Mouse (Mus musculus) heart, embryonic 10.5 days (tissue): ENCODE results near the gene Gpr173. TPM values are rescaled to one million over a fixed set of nuclear protein-coding genes. Genes with fewer than 3 reads are reported as not detected.

Experiments used
- DNase-seq: peaks from one replicate; pipeline ENCODE4 v3.0.0-alpha.2; 2017; ENCODE audit warnings: low spot score
- H3K27ac ChIP-seq: fragments of 300-500 bp; sonication (generic); 2 replicates; pipeline ENCODE4 v1.5.1; 2016; ENCODE audit warnings: mild to moderate bottlenecking
- H3K27me3 ChIP-seq: fragments of 300-500 bp; sonication (generic); 2 replicates; pipeline ENCODE4 v1.6.1; 2016; ENCODE audit warnings: mild to moderate bottlenecking; ENCODE audit not compliant: poor library complexity, insufficient read depth, severe bottlenecking
- H3K36me3 ChIP-seq: fragments of 300-500 bp; sonication (generic); 2 replicates; pipeline ENCODE4 v1.6.1; 2016; ENCODE audit warnings: mild to moderate bottlenecking, moderate library complexity
- H3K4me1 ChIP-seq: fragments of 300-500 bp; sonication (generic); 2 replicates; pipeline ENCODE4 v1.6.1; 2016; ENCODE audit warnings: mild to moderate bottlenecking
- H3K4me3 ChIP-seq: fragments of 300-500 bp; sonication (generic); 2 replicates; pipeline ENCODE4 v1.5.1; 2016; ENCODE audit warnings: mild to moderate bottlenecking, moderate library complexity
- H3K9me3 ChIP-seq: fragments of 300-500 bp; sonication (generic); 2 replicates; pipeline ENCODE4 v1.6.1; 2016; ENCODE audit warnings: mild to moderate bottlenecking, moderate library complexity
- WGBS: fragments of 180-500 bp; shearing (Covaris S2); methylation state at CpG from one replicate; pipeline ENCODE4 v1.1.7; 2016; 5-methylcytosine and 5-hydroxymethylcytosine counted together
- polyA plus RNA-seq: library from polyadenylated mRNA; unstranded; fragments of >200 nt; fragmentation: Nextera tagmentation; extraction: Ambion mirVana; gene quantifications from 2 replicates; pipeline ENCODE4 v1.2.1, GENCODE M21; 2016

The Gpr173 gene
- 2.2 and 3.0 TPM in 2 replicates for polyA plus RNA-seq

DNA sequence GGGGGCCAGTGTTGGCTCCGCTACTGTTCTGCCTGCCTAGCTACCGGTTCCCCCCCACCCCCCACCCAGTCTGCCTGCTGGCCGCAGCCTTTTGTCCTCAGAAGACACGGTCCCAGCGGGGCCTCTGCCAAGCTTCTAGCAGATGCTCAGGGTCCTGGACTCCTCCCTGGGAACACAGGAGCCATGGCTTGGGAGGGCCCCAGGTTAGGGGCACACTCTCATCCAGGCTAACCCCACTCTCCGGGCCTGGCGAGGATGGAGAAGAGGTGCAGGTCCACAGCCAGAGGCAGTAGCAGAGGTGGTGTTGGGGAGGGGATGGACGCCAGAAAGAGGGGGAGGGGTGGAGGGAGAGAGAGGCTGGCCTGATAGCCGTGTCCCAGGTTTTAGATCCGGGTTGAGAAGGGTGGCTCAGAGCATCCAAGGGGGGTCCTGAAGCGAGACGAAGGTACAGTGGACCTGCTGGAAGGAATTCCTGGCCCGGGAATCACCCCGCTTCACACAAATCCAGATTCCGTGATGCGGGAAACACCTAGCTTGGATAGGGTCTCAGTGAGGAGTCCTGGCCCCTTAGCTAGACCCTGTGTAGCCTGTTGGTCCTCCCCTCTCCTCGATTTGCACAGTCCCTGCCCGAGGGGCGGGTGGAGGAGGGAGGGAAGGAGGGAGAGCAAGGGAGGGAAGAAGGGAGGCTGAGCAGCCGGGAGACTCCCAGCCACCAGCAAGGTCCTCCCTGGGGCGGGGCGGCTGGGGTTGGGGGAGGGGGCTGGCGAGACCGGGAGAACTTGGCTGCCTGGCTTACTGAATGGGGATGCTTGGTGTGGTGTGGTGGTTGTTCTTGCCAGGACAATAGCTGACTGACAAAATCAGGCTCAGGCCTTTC, at the start of gene Gpr173:
Gene Gpr173, minus strand, starts transcription at position 308 of the 877 bp plus-strand sequence.
- Histone ChIP-seq H3K4me1 (no peaks in the 10 kb centered on the region), H3K27me3 (peaks cover 52% of the 10 kb centered on the region), H3K36me3 (no peaks in the 10 kb centered on the region), H3K4me3 (peak within 1 kb of the TSS; percentile 67), H3K9me3 (no peaks in the 10 kb centered on the region), H3K27ac (peak within 1 kb of the TSS; percentile 79)
- DNase-seq: peak; percentile 83
- 16% methylated on average over 21 of the region's 24 CpGs for WGBS

DNA sequence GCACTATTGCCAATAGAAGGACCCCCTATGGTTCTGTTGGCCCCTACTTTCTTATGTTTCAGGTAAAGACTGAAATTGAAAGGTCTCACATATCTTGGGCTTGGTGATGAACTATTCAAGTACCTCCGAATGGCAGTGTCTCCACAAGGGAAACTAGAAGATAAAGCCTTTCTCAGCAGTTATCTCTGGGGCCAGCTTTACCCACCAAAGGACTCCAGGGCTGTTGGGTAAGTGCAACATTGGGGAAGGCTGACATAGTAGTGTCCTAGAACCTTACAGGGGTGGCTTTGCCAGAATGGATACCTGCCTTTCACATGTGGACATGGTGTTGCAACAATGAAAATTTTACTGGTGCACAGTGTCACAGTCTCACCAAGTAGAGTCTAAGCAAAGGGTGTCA, 34.7 kb upstream of the Gpr173 start:
- no peaks in the 10 kb centered on the region for H3K36me3 ChIP-seq
- H3K27me3 ChIP-seq: peaks cover 57% of the 10 kb centered on the region
- H3K9me3 ChIP-seq: no peaks in the 10 kb centered on the region
- H3K27ac ChIP-seq: no peak overlapping the region
- no peaks in the 10 kb centered on the region for H3K4me1 ChIP-seq
- no peak for DNase-seq
- 70% methylated on average over 1 of the region's 1 CpGs for WGBS
- H3K4me3 ChIP-seq: no peak overlapping the region

DNA sequence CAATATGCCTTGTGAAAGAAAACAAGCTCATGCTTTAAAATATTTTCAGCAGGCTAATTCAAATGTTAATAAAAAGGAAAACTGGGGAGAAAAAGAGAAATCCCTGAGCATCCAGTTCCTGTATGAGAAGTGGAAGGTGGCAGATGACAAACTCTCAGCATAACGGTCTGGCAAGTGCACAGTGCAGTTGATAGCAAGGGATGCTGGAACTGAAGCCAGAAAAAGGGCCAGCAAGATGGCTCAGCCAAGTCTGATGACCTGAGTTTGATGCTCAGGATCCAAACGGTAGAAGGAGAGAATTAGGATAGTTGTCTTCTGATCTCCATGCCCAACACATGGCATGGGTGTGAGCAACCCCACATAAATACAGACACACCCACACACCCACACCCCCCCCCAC, 31.6 kb upstream of the Gpr173 start:
- Histone ChIP-seq H3K9me3 (no peaks in the 10 kb centered on the region), H3K27me3 (peaks cover 58% of the 10 kb centered on the region), H3K4me3 (no peak overlapping the region), H3K4me1 (no peaks in the 10 kb centered on the region), H3K27ac (no peak overlapping the region), H3K36me3 (no peaks in the 10 kb centered on the region)
- WGBS: 70% methylated on average over 2 of the region's 2 CpGs
- no peak for DNase-seq

DNA sequence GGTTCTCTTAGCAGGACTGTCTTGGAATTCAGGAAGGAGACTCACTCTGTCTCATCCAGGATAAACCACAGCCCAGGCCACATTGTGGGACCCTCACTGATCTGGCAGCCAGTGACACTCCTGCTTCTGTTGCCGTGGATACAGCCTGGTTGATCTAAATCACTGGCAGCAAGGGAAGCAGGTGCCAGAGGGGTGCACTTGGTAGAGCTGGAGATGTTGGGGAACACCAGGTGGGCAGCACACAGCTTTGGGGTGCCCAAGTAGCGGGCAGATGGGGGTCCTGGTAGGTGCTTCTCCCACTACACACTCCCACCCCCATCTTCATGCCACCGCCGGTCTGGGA, 479 bp downstream of the Gpr173 start:
- H3K27me3 ChIP-seq: peaks cover 57% of the 10 kb centered on the region
- H3K4me3 ChIP-seq: peak overlapping the region; percentile 67
- H3K27ac ChIP-seq: peak overlapping the region; percentile 79
- DNase-seq: no peak
- H3K9me3 ChIP-seq: no peaks in the 10 kb centered on the region
- no peaks in the 10 kb centered on the region for H3K4me1 ChIP-seq
- WGBS: 18% methylated on average over 4 of the region's 4 CpGs
- no peaks in the 10 kb centered on the region for H3K36me3 ChIP-seq

DNA sequence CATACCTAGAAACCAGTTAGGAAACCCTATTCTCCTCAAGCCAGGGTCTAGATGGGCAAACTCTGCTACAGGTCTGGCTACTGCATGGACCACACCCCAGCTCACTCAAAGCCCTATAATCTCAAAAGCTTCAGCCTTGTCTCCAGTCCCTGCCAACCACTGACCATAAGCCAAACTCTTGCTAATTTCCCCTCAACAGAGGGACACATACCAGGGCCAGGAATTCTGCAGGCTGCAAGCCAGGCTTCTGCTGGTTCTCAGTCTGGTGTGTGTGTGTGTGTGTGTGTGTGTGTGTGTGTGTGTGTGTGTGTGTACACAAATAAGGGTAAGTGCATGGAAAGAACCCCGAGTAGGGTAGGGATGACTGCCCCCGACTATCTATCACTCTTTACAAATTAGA, 2.1 kb downstream of the Gpr173 start:
- no peak for DNase-seq
- Histone ChIP-seq H3K4me1 (no peaks in the 10 kb centered on the region), H3K27ac (no peak overlapping the region), H3K27me3 (peaks cover 61% of the 10 kb centered on the region), H3K36me3 (no peaks in the 10 kb centered on the region), H3K9me3 (no peaks in the 10 kb centered on the region), H3K4me3 (no peak overlapping the region)
- WGBS: 86% methylated on average over 2 of the region's 2 CpGs

DNA sequence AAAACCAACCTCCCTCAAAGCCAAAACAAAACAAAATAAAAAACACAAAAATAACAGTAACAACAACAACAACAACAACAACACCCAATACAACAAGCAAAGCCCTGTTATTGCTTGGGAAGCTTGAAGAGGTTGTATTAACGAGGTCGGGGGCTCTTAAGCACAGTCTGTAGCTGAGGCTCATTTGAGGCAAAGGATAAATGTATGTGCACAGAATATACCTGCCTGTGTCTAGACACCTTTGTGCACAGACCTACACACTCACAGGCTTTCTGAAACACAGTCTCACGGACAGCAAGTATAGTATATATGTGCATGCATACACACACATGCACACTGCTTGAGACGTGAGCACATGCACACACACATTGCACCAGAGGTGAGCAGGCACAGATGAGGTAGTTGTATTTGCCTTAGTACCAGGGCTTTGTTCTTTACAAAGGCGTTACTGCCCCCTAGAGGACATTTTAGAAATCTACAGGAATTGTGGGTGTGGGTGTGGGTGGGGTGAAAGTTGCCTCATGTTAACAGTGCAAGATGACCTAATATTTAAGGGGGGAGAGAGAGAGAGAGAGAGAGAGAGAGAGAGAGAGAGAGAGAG, 15.9 kb downstream of the Gpr173 start:
- H3K27ac ChIP-seq: no peak overlapping the region
- H3K4me1 ChIP-seq: no peaks in the 10 kb centered on the region
- peaks cover 25% of the 10 kb centered on the region; the same call in 1 of the 2 replicates for H3K27me3 ChIP-seq
- no peak overlapping the region for H3K4me3 ChIP-seq
- no peak for DNase-seq
- no peaks in the 10 kb centered on the region for H3K9me3 ChIP-seq
- WGBS: 21% methylated on average over 5 of the region's 5 CpGs
- no peaks in the 10 kb centered on the region for H3K36me3 ChIP-seq

DNA sequence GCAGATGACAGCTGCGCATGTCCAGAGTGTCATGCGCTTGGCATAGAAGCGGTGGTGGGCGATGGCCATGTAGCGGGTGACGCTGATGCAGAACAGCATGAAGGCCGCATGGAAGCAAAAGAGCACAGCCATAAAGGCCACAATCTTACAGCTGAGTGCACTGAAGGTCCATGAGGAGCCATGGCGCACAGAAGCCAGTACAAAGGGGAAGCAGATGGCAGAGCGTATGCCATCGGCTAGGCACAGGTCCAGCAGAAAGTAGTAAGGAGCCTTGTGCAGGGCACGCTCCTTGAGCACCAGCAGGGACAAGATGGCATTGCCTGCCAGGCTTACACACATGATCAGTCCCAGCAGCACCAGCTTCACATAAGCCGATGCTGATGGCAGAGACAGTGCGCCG, 21.5 kb downstream of the Gpr173 start:
- 95% methylated on average over 14 of the region's 14 CpGs for WGBS
- no peak overlapping the region for H3K4me3 ChIP-seq
- H3K27me3 ChIP-seq: peaks cover 68% of the 10 kb centered on the region
- no peaks in the 10 kb centered on the region for H3K4me1 ChIP-seq
- no peaks in the 10 kb centered on the region for H3K36me3 ChIP-seq
- H3K9me3 ChIP-seq: no peaks in the 10 kb centered on the region
- no peak overlapping the region for H3K27ac ChIP-seq
- DNase-seq: no peak

DNA sequence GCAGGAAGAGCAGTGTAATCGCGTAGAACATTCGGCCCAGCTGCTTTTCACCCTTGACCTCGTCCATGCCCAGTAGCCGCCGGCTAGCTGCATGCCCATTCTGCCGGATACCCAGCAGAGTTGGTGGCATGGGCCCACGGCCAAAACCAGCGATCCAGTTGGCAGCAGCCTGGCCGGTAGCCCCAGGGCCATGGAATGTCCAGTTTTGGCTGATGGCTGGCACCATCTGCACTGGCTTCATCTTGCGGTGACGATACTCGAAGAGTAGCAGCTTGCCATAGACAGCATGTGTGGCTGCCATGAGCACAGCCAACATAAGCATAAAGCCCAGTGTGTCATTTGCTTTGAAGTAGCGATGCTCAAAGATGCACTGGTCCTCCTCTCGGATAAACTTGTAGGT, 21.9 kb downstream of the Gpr173 start:
- Histone ChIP-seq H3K4me1 (no peaks in the 10 kb centered on the region), H3K9me3 (no peaks in the 10 kb centered on the region), H3K36me3 (no peaks in the 10 kb centered on the region), H3K27ac (no peak overlapping the region), H3K4me3 (no peak overlapping the region), H3K27me3 (peaks cover 73% of the 10 kb centered on the region)
- no peak for DNase-seq
- 86% methylated on average over 15 of the region's 15 CpGs for WGBS

DNA sequence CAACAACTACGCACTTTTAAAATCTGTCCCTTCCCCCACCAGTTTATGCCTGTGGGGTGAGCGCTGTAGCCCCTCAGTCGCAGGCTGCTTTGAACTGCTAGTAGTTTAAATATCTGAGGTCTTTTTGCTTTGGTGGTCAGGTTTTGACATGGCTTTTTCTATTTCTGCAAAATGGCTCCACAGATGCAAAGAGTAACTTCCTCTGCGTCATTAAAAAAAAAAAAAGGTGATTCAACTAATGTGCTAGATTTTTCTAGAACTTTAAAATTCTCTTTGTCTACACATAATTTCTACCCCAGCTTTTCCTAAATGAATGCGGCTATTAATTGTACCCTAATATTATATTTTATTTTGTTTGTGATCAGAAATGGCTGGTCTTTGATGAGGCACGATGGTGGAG, 25.6 kb downstream of the Gpr173 start:
- Histone ChIP-seq H3K27me3 (peaks cover 88% of the 10 kb centered on the region), H3K4me3 (peak overlapping the region; percentile 72), H3K36me3 (peaks cover 16% of the 10 kb centered on the region), H3K27ac (peak overlapping the region; percentile 91), H3K4me1 (peaks cover 5% of the 10 kb centered on the region; the same call in 1 of the 2 replicates), H3K9me3 (no peaks in the 10 kb centered on the region)
- WGBS: 25% methylated on average over 6 of the region's 6 CpGs
- no peak for DNase-seq

DNA sequence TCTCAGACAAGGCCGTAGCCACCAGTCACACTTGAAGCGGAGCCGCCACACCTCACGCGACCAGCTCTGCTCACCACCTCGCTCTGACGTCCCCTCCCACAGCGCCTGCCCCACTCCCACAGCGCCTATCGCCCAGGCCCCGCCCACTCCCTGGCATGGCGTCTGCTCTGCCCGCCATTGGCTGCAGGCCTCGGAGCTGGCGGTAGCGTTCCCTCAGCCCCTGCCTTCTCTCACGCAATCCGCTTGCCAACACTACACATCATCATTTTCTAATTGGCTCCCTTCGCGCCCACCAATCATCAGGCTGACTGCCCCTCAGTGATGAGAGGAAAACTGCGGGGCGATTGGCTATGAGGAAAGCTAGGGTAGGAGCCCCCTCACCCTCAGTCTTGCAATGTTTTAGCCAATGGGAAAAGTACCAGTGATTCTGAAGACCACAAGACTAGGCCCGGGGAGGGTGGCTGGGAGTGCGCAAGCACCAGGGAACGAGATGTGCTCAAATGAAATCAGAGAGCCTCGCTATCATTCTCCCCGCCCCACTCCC, 26.1 kb downstream of the Gpr173 start, which contains the start of gene Tspyl2:
Gene Tspyl2, minus strand, starts transcription at position 68 of the 544 bp plus-strand sequence.
- peak; percentile 96 for DNase-seq
- peaks cover 5% of the 10 kb centered on the region; the same call in 1 of the 2 replicates for H3K4me1 ChIP-seq
- H3K36me3 ChIP-seq: peaks cover 16% of the 10 kb centered on the region
- WGBS: 12% methylated on average over 27 of the region's 27 CpGs
- no peaks in the 10 kb centered on the region for H3K9me3 ChIP-seq
- H3K27me3 ChIP-seq: peaks cover 90% of the 10 kb centered on the region
- H3K27ac ChIP-seq: peak within 1 kb of the TSS; percentile 91
- H3K4me3 ChIP-seq: peak within 1 kb of the TSS; percentile 72

DNA sequence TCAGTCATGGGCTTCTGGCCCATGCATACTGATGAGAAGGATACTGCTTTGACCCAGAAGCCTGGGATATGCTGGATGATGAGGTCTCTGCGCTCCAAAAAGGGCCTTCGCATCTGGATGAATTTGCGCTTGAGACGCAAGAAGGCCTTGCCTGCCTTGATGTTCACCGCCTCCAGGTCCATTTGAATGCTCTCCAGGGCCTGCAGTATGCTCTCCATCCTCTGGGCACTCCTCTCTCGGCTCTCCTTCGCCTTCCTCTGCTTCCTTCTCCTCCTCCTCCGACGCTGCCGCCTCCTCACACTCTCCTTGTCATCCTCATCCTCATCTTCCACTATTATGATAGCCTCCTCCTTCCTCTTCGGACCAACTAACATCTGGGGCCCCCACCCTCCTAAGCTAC, 27.0 kb downstream of the Gpr173 start:
- peak overlapping the region; percentile 91 for H3K27ac ChIP-seq
- no peak for DNase-seq

DNA sequence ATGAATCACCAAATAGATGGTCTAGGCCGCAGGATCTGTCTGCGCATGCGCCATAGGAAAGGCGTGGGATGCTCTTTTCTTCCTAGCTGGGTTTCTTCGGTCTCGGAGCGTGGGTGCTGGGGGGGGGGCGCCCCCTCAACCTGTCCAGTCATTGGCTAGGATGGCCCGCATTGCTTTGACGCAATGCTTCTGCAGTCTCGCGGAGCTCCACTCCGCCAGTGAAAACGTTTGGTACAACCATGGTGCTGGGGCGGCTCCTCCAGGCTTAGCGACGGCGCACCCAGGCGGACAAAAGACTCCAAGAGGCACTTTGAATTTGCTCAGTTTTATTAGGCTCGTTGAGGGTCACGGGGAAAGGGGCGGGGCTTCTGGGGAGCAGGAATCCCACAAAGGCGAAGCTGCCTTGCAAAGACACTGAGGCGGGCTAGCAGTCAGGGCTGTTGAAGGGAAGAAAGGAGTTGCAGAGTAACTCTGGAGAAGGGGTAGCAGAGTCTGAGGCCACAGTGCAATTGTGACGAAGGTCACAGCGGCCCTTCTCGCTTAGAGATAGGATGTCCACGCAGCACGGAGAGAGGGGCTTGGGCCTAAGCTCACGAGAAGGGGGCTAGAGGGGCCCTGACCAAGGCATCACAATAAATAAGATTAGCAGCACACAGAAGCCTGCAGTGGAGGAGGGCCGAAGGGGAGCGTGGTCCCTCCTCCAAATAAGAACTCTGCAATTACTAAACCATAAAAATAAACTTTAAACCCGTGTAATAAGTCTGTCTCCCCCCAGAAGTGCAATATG, 31.8 kb downstream of the Gpr173 start:
- peak; percentile 95 for DNase-seq
- H3K27me3 ChIP-seq: peaks cover 57% of the 10 kb centered on the region; the same call in 1 of the 2 replicates
- peak overlapping the region; percentile 84 for H3K27ac ChIP-seq
- peaks cover 5% of the 10 kb centered on the region; the same call in 1 of the 2 replicates for H3K4me1 ChIP-seq
- peaks cover 16% of the 10 kb centered on the region for H3K36me3 ChIP-seq
- peak overlapping the region; percentile 45 for H3K4me3 ChIP-seq
- no peaks in the 10 kb centered on the region for H3K9me3 ChIP-seq
- WGBS: 13% methylated on average over 33 of the region's 33 CpGs

More for the DNA sequence above, 27.0 kb downstream of the Gpr173 start:
- peaks cover 5% of the 10 kb centered on the region; the same call in 1 of the 2 replicates for H3K4me1 ChIP-seq
- no peaks in the 10 kb centered on the region for H3K9me3 ChIP-seq
- H3K4me3 ChIP-seq: peak overlapping the region; percentile 72
- peaks cover 16% of the 10 kb centered on the region for H3K36me3 ChIP-seq
- H3K27me3 ChIP-seq: peaks cover 88% of the 10 kb centered on the region
- 29% methylated on average over 11 of the region's 11 CpGs for WGBS
